Mouse (Mus musculus): ENCODE measurements at regions not wholly inside any gene's neighbourhood (a gene's known extent, or its start where the extent isn't known, plus 50 kb on each side); places are given as distances from the start of the nearest gene placed in this dataset.

GRCm38 (mm10) chr2:30686359-30686758 is 91.5 kb downstream of the Cstad start:
- no peak for DNase-seq (ENCODE audit: low spot score in 2 of 2)
- intact Hi-C loops (cut with DNase I), result no loop called here

- intact Hi-C loops (cut with DNase I), result no loop called here
- no peak for DNase-seq (ENCODE audit: low spot score in 2 of 2)
Measured at GRCm38 (mm10) chr2:30685137-30685860, 90.5 kb downstream of the Cstad start.

GRCm38 (mm10) chr2:30684461-30684860 is 89.6 kb downstream of the Cstad start:
- intact Hi-C loops (cut with DNase I), result no loop called here
- DNase-seq (ENCODE audit: low spot score in 2 of 2), result no peak

- DNase-seq (ENCODE audit: low spot score in 2 of 2), result no peak
- intact Hi-C loops (cut with DNase I), result no loop called here
Measured at GRCm38 (mm10) chr2:30682146-30682825, 87.4 kb downstream of the Cstad start.

- DNase-seq (ENCODE audit: low spot score in 2 of 2), result no peak
- intact Hi-C loops (cut with DNase I), result no loop called here
Measured at GRCm38 (mm10) chr2:30681642-30682041, 86.8 kb downstream of the Cstad start.

GRCm38 (mm10) chr2:30679041-30679440 is 84.2 kb downstream of the Cstad start:
- intact Hi-C loops (cut with DNase I), result loop anchor here (5.0 kb wide), 1 partner anchor 38 kb away; no protein-coding TSS in a partner anchor
- no peak for DNase-seq (ENCODE audit: low spot score in 2 of 2)

DNA sequence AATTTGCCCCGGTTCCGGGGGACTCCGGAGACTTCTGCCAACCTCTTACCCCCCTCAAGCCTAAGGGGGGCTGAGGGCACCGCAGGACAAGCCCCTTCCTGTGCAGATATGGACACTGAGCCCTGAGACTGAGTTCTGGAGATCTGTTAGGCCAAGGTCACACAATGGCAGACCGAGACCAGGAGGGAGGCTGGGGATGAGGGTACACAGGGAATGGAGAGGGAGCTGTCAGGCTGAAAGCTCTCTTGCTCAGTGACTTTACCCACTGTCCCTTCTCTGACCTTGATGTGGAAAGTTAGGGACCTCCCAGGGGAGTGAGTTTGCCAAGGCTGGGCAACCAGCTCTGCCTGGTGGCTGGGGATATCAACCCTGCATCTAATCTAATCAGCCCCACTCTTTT is 82.7 kb downstream of the Cstad start:
- intact Hi-C loops (cut with DNase I), result loop anchor here (5.0 kb wide), 1 partner anchor 40 kb away; no protein-coding TSS in a partner anchor
- DNase-seq (ENCODE audit: low spot score in 2 of 2), result no peak

DNA sequence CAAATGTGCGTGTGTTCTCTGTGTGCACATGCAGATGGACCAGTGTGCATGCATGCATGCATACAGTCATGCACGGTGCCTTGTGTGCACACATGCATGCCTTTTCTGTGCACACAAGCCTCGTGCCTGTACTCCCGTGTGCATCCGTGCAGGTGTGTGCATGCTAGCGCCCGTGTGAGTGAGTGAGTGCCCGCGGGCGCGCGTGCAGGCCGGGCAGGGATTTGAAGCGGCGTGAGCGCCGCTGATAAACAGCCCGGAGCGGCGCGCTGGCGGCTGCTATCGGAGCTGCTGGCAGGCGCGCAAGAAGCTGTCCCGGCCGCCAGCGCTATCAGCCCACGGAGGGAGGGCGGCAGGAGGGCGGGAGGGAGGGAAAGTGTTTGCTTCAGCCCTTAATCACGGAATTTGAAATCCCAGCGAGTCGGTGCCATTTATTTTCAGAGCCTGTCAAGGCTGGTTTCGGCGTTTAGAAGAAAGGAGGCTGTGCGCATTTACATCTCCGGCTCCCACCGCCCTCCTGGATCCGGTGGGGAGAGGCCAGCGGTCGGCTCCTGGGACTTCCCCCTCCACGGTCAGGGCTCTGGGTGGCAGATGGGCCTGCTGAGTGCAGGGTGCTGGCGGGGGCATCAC is 82.1 kb downstream of the Cstad start:
- intact Hi-C loops (cut with DNase I), result loop anchor here (5.0 kb wide), 1 partner anchor 40 kb away; no protein-coding TSS in a partner anchor
- peak; percentile 79 to 83 for DNase-seq (ENCODE audit: low spot score in 2 of 2)

DNA sequence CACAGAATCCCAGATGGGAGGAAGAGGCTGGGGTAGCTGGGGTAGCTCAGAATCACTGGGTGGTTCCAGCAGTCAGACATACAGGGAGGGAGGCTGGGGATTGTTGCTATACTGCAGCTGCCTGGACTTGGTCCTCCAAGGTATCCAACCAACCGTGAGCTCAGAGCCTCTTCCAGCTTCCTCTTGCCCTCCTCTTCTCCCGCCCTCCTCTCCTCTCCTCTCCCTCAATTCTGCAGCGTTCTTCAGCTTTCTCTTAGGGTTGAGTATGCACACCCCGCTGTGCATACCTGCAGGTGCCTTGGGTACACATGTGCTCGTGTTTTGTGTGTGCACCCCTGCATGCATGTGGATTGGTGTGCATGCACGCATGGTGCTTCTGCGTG is 81.6 kb downstream of the Cstad start:
- intact Hi-C loops (cut with DNase I), result loop anchor here (5.0 kb wide), 1 partner anchor 41 kb away; no protein-coding TSS in a partner anchor
- peak in 1 of 2 experiments; percentile 50 for DNase-seq (ENCODE audit: low spot score in 2 of 2)

GRCm38 (mm10) chr2:30675839-30676238 is 81.0 kb downstream of the Cstad start:
- DNase-seq (ENCODE audit: low spot score in 2 of 2), result no peak
- intact Hi-C loops (cut with DNase I), result loop anchor here (5.0 kb wide), 1 partner anchor 41 kb away; no protein-coding TSS in a partner anchor

DNA sequence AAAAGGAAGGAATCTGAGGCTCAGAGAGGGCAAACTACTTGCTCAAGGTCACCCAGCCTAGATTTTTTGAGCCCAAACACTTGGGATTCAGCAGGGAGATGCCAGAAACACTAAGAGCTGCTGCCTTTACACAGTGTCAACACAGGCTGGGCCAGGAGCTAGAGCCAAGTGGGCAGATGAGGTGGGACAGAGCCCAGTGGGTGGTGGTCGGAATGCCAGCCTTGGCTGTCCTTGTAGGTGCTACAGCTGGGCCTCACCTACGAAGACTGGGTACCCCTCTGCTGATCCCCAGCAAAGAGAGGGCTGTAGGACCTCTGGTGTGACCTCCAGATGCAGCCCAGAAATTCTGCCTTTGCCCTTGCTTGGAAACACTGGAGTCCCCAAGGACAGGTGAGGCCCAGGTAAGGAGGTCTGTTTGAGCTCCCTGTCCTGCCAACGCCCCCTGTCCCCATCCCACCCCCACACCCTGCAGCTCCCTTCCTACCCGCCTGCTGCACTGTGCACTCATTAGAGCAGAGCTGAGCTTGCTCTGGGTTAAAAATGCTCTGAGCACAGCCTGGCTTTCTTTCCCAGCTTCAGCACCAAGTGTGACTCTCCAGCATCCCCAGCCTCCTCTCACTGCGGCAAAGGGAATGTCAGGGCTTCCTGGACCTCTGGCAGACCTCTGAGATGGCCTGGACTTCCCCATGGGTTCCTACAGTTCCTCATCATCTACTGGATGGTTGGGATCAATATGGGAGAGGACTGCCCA is 76.2 kb downstream of the Cstad start:
- DNase-seq (ENCODE audit: low spot score in 2 of 2), result peak; percentile 40 to 47

GRCm38 (mm10) chr2:30667468-30667867 is 72.6 kb downstream of the Cstad start:
- intact Hi-C loops (cut with DNase I), result no loop called here
- DNase-seq (ENCODE audit: low spot score in 2 of 2), result peak in 1 of 2 experiments; percentile 2

More for the DNA sequence above, 76.2 kb downstream of the Cstad start:
- intact Hi-C loops (cut with DNase I), result no loop called here

GRCm38 (mm10) chr2:30661147-30661546 is 66.3 kb downstream of the Cstad start:
- DNase-seq (ENCODE audit: low spot score in 2 of 2), result no peak
- intact Hi-C loops (cut with DNase I), result no loop called here

- intact Hi-C loops (cut with DNase I), result no loop called here
Measured at GRCm38 (mm10) chr2:30660613-30660991, 65.8 kb downstream of the Cstad start.

DNA sequence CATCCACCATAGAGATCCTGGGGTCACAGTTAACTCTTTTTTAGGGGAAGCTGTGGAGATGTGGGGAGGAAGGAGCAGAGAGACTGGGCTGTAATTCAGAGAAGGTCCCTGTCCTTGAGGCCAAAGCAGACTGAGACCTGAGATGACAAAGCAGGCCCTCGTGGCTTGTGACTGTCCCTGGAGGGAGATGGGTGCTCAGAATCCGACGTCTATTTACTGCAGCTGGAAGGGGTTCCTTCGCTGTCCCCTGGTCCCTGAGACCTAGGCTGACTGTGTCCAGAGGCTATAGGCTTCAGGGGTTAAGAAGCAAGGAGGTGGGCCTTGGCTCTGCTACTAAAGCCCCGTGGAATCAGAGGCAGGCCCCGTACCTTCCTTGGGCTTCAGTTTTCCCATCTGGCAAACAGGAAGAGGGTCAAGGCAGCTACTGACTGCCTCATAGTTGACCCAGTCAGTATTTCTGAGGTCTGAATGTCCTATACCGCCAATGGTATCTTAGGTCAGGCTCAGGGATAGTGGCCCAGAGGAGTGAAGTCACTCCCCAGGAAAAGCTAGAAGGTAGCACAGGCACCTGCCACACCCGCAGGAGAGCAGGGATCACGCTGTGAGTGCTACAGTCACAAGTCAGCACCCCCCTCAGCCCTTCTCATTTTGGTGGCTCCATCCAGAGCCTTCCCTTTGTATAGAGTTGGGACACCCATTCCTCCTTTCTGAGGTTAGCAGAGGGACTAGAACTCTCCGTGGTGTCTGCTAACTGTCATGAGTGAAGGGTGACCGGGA is 65.2 kb downstream of the Cstad start:
- intact Hi-C loops (cut with DNase I), result loop anchor here (2.0 to 10.0 kb wide), 3 partner anchors 33 to 65 kb away; partner anchors contain the start of gene Cstad
- DNase-seq (ENCODE audit: low spot score in 2 of 2), result no peak

More at GRCm38 (mm10) chr2:30660613-30660991, 65.8 kb downstream of the Cstad start:
- DNase-seq (ENCODE audit: low spot score in 2 of 2), result no peak

DNA sequence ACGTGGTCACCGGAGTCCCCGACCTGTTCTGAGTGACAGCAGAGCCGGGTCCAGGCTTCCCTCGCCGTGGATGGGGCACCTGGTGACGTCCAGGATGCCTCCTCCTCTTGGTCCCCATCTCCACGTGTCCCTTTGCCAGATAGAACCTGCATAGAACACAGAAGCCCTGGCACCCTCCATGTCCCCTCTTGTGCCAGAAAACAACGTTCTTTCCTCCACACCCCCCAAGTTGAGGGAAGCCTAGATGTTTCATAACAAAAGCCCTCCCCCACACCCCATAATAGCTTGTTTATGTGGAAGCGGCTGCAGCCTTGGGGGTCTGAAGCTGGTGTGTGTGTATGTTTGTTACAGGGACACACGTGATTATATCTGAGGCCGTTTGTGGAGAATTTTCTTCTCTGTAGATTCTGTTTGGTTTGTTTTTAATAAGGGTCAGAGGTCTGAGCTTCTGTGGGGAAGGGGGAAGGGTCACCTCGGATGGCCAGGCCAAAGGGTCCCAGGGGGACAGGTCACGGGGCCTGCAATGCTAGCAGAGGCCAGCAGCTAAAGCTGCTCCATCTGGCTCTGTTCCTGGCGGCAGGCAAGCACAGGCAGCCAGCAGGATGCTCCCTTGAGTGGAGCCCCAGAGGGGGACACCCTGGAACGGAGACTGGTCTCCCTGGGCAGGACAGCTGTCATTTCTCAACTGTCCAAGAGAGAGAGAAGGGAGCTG is 64.2 kb downstream of the Cstad start:
- intact Hi-C loops (cut with DNase I), result loop anchor here (2.0 to 10.0 kb wide), 3 partner anchors 34 to 64 kb away; partner anchors contain the start of gene Cstad
- DNase-seq (ENCODE audit: low spot score in 2 of 2), result peak; percentile 60 to 69
